Mouse (Mus musculus): ENCODE measurements around the gene Hunk. TPM values are rescaled to one million over a fixed set of nuclear protein-coding genes. Genes with fewer than 3 reads are reported as not detected.

Gene Hunk
- polyA plus RNA-seq, 1 experiment = 15.5 TPM

DNA sequence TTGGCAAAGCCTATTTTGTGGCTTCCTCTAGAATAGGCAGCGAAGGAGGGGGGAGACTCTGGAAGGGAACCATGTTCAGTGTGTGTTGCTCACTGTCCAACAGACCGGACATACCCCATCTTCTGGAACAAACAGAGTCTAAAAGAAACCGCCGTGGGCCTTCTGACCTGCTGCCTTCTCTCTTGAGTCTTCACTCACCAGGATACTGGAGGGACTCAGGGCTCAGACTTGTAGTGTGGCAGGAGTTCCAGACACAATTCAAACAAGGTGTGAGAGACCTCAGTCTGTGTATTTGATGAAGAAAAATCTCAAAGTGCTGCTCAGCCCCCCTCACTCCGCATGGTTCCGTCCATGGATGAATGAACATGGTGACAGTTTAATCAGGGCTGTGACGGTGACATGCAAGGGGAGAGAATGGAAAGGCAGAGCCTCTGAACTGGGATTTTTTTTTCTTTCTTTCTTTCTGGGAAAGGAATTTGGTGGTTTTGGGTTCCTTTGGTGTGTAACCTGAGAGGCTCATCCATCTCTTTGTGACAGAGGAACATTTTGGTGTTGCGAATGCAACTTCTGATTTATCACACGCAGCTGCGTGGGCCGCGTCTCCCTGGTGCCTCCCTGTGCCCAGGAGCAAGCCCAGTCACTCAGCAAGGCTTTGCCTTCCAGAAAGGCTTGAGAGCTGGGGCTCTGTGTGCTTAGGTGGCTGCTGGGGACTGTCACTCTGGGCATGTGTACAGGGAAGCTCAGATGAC, 21.9 kb downstream of the Hunk start:
- no peak overlapping the region for H3K9ac ChIP-seq (ENCODE audit: low read depth, poor library complexity, severe bottlenecking)

DNA sequence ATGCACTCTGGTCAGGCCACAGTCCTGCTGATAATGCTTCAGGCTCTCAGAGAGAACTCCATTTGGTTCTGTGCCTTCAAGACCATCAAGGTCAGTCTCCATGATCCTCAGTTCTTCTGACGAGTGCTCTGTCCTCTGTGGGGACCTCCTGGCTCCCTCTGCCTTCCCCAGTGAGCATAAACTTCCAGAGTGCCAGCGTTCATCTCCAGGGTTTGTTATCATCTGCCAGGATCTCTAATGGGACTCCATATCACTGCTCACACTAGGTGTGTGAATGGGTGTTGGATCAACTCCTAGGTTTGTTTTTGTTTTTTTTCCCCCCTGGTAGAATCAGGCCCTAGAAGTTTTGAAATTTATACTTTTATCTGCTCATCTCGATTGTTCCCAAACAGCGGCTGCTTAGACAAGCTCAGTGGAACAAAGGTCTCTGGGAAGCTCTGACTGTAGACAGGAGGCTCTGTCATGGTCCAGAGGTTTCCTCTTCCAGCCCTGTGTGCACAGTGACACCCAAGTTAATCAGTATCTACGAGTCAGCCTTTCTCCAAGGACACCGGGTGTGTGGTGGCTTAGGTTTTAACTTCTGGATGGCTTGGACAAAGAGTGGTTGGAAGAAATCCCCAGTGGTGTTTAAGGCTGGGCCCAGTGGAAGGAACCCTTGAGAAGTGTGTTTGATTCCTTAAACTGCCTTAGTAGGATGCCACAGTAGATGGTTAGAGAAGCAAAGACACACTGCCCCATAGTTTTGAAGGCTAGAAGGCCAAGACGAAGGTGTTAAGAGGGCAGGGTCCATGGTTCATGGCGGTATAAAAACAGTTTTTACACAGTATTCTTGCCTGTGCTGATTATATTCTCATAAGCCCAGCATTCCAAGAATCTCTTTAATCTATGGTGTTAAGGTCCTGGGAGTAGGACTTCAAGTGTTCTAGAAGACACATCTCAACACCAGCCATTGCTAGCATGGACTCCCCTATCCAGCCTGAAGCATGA, 26.6 kb downstream of the Hunk start:
- Histone ChIP-seq H3K9me3 (replicated peaks; ENCODE audit: control insufficient read depth, insufficient read depth, low read length, poor library complexity, severe bottlenecking) (peaks cover 2% of the 10 kb centered on the region; the same call in 1 of the 2 replicates), H3K27me3 (ENCODE audit: control insufficient read depth, insufficient read depth, low read length, poor library complexity, severe bottlenecking) (no peaks in the 10 kb centered on the region), H3K27ac (ENCODE audit: insufficient read depth, low read length) (no peak overlapping the region), H3K9ac (ENCODE audit: low read depth, poor library complexity, severe bottlenecking) (no peak overlapping the region), H3K4me1 (ENCODE audit: control insufficient read depth, insufficient read depth, low read length) (no peaks in the 10 kb centered on the region), H3K36me3 (ENCODE audit: control insufficient read depth, insufficient read depth, low read length, poor library complexity, severe bottlenecking) (no peaks in the 10 kb centered on the region), H3K4me3 (ENCODE audit: low read depth, low read length) (no peak overlapping the region)
- TF ChIP-seq EP300 (IDR thresholded peaks at IDR 0.05; ENCODE audit: insufficient read depth, low read depth, low read length) = no peak

More for the DNA sequence above, 21.9 kb downstream of the Hunk start:
- H3K27ac ChIP-seq (ENCODE audit: insufficient read depth, low read length) = no peak overlapping the region
- H3K27me3 ChIP-seq (ENCODE audit: control insufficient read depth, insufficient read depth, low read length, poor library complexity, severe bottlenecking) = no peaks in the 10 kb centered on the region
- H3K9me3 ChIP-seq (replicated peaks; ENCODE audit: control insufficient read depth, insufficient read depth, low read length, poor library complexity, severe bottlenecking) = no peaks in the 10 kb centered on the region
- TF ChIP-seq POLR2A (IDR thresholded peaks at IDR 0.05; ENCODE audit: insufficient read depth, low read length) = no peak
- TF ChIP-seq EP300 (IDR thresholded peaks at IDR 0.05; ENCODE audit: insufficient read depth, low read depth, low read length) = no peak
- TF ChIP-seq CTCF (IDR thresholded peaks at IDR 0.05; ENCODE audit: low read depth, low read length) = no peak
- H3K4me1 ChIP-seq (ENCODE audit: control insufficient read depth, insufficient read depth, low read length) = no peaks in the 10 kb centered on the region
- no peaks in the 10 kb centered on the region for H3K36me3 ChIP-seq (ENCODE audit: control insufficient read depth, insufficient read depth, low read length, poor library complexity, severe bottlenecking)
- no peak overlapping the region for H3K4me3 ChIP-seq (ENCODE audit: low read depth, low read length)

DNA sequence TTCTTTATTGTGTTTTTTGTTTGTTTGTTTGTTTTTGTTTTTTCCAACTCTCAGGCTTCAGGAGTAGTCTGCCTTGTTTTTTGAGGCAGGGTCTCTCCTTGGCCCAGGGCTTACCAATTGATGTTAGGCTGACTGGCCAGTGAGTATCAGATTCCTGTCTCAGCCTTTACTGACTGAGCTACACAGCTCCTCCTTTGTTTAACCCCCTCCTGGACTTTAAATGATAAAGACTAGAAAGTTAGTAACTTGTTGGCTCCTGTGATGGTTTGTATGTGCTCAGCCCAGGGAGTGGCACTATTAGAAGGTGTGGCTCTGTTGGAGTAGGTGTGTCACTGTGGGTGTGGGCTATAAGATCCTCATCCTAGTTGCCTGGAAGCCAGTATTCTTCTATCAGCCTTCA, 30.8 kb downstream of the Hunk start:
- peaks cover 2% of the 10 kb centered on the region; the same call in 1 of the 2 replicates for H3K9me3 ChIP-seq (replicated peaks; ENCODE audit: control insufficient read depth, insufficient read depth, low read length, poor library complexity, severe bottlenecking)
- no peaks in the 10 kb centered on the region for H3K27me3 ChIP-seq (ENCODE audit: control insufficient read depth, insufficient read depth, low read length, poor library complexity, severe bottlenecking)
- H3K4me1 ChIP-seq (ENCODE audit: control insufficient read depth, insufficient read depth, low read length) = no peaks in the 10 kb centered on the region
- TF ChIP-seq POLR2A (IDR thresholded peaks at IDR 0.05; ENCODE audit: insufficient read depth, low read length) (no peak), EP300 (IDR thresholded peaks at IDR 0.05; ENCODE audit: insufficient read depth, low read depth, low read length) (no peak), CTCF (IDR thresholded peaks at IDR 0.05; ENCODE audit: low read depth, low read length) (no peak)
- no peak overlapping the region for H3K4me3 ChIP-seq (ENCODE audit: low read depth, low read length)
- H3K36me3 ChIP-seq (ENCODE audit: control insufficient read depth, insufficient read depth, low read length, poor library complexity, severe bottlenecking) = no peaks in the 10 kb centered on the region
- no peak overlapping the region for H3K9ac ChIP-seq (ENCODE audit: low read depth, poor library complexity, severe bottlenecking)
- H3K27ac ChIP-seq (ENCODE audit: insufficient read depth, low read length) = no peak overlapping the region

DNA sequence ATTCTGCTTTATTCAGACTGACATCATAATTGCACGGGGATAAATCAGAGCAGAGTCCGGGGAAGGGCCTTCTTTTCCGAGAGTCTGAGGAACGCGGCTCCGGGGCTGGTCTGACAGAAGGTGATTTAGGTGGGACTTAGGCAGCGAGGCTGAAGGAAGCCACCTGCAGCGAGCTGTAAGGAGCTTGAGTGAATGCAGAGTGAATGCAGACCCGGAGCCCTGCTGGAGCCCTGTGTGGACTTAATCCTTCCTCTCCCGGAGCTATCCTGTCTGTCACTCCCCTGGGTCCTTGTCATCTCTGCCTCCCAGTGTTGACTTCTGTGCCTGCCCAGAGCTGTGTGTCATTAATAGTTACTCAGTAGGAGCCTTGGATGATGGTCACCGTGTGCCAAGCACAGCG, 32.8 kb downstream of the Hunk start:
- no peaks in the 10 kb centered on the region for H3K4me1 ChIP-seq (ENCODE audit: control insufficient read depth, insufficient read depth, low read length)
- H3K27ac ChIP-seq (ENCODE audit: insufficient read depth, low read length) = no peak overlapping the region
- H3K36me3 ChIP-seq (ENCODE audit: control insufficient read depth, insufficient read depth, low read length, poor library complexity, severe bottlenecking) = no peaks in the 10 kb centered on the region
- no peak overlapping the region for H3K9ac ChIP-seq (ENCODE audit: low read depth, poor library complexity, severe bottlenecking)
- no peaks in the 10 kb centered on the region for H3K27me3 ChIP-seq (ENCODE audit: control insufficient read depth, insufficient read depth, low read length, poor library complexity, severe bottlenecking)
- H3K4me3 ChIP-seq (ENCODE audit: low read depth, low read length) = no peak overlapping the region
- peaks cover 2% of the 10 kb centered on the region; the same call in 1 of the 2 replicates for H3K9me3 ChIP-seq (replicated peaks; ENCODE audit: control insufficient read depth, insufficient read depth, low read length, poor library complexity, severe bottlenecking)
- TF ChIP-seq EP300 (IDR thresholded peaks at IDR 0.05; ENCODE audit: insufficient read depth, low read depth, low read length) (no peak), CTCF (IDR thresholded peaks at IDR 0.05; ENCODE audit: low read depth, low read length) (no peak)

DNA sequence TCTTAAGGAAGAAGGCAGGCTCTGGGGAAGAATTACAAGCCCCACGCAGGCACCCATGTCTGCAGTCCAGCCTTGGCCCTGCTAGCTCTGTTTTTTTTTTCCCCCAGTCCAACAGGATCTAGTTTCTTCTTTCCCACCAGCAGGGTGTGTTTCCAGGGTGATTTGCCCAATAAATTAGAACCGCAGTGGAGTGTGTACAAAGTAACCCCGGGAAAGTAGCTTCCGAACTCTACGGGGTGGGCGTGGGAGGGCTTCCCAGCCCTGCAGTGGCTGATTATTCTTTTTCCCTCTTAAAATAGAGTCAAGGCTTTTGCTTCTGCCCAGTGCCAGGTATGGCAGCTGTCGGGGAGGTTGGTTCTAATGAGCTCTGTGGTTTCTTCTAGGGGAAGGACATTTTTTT, 35.3 kb downstream of the Hunk start:
- TF ChIP-seq EP300 (IDR thresholded peaks at IDR 0.05; ENCODE audit: insufficient read depth, low read depth, low read length) (no peak), CTCF (IDR thresholded peaks at IDR 0.05; ENCODE audit: low read depth, low read length) (no peak), POLR2A (IDR thresholded peaks at IDR 0.05; ENCODE audit: insufficient read depth, low read length) (no peak)
- Histone ChIP-seq H3K27me3 (ENCODE audit: control insufficient read depth, insufficient read depth, low read length, poor library complexity, severe bottlenecking) (no peaks in the 10 kb centered on the region), H3K4me3 (ENCODE audit: low read depth, low read length) (no peak overlapping the region), H3K36me3 (ENCODE audit: control insufficient read depth, insufficient read depth, low read length, poor library complexity, severe bottlenecking) (no peaks in the 10 kb centered on the region), H3K4me1 (ENCODE audit: control insufficient read depth, insufficient read depth, low read length) (no peaks in the 10 kb centered on the region), H3K27ac (ENCODE audit: insufficient read depth, low read length) (no peak overlapping the region), H3K9ac (ENCODE audit: low read depth, poor library complexity, severe bottlenecking) (no peak overlapping the region), H3K9me3 (replicated peaks; ENCODE audit: control insufficient read depth, insufficient read depth, low read length, poor library complexity, severe bottlenecking) (0 out of 2 replicates have a peak, but pooled peaks cover 2% of the 10 kb centered on the region)
